Mouse (Mus musculus) spleen, adult 18-20 months (tissue): ENCODE data around the gene Cldn34c1.
"Not testable (repeated sequence)": the region's sequence is repeated elsewhere in the genome, so short reads cannot be mapped to it uniquely, and the experiment has no call there.

Experiments
- DNase-seq, 2 experiments: peaks; one replicate each; pipeline ENCODE4 v3.0.0; 2022; ENCODE audit warnings: mixed read lengths in 2 of 2

The Cldn34c1 gene

DNA sequence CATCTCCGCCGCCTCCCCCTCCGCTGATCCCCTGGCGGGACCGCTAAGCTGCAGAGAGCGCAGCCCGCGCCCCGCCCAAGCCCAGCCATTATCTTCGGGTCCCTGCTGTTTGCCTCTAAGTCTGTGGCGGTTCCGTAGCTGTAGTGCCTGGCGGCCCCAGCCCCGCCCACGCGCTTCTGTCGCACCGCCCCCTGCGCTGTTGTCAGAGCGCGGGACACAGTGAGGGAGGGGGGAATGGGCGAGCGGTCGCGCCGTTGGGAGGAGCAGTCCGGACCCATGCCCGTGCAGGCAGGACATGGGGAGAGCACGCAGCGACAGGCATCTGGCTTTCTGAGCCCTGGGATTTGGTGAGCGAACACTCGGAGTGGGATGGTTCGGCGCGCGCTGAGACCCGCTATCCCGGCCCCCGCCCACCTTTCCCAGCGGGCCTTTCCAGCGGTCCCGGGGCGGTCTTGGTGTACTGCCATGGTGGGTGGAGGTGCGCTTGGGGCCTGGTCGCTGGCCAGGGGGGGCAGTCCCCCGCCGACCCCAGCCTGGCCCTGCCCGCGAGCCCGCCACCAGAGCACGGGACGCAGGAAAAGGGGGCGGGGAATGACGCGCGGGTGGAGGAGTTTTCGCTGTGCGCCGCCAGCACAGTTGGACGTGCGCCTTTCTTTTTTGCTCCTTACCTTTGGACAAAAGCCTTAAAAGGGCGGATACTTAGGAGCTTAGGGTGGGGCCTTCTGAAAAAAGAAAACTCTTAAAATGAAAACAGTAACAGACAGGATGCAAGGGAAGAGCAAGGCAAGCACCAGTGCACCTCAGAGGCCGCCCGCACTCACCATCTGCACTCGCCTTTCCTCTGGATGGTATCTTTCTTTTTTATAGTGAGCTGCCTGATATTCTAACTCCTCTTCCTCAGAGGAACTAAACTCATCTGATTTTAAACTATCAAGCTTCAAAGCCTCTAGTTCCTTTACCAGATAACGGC lies at the start of gene Cldn34c1:
Gene Cldn34c1 (plus strand): TSS at position 205 of the 970 bp plus-strand sequence.
- DNase-seq: peak; percentile 51 to 61

DNA sequence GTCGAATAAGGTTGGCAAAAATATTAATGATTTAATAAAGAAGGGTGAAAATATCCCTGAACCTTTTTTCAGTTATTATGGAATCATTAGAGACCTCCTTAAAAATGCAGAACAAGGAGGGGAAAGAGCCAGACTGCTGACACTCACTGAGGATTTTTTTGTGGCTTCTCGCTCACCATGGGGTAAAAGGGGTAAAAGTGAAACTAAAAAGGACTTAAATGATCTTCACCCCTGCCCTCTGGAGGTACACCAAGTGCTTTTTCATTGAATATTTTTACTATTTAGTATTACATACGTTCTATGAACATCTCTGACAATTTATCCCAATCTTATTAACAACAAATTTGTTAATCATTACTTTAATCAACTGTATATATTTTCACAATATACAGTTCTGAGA lies 15.9 kb upstream of the Cldn34c1 start:
- no peak for DNase-seq

DNA sequence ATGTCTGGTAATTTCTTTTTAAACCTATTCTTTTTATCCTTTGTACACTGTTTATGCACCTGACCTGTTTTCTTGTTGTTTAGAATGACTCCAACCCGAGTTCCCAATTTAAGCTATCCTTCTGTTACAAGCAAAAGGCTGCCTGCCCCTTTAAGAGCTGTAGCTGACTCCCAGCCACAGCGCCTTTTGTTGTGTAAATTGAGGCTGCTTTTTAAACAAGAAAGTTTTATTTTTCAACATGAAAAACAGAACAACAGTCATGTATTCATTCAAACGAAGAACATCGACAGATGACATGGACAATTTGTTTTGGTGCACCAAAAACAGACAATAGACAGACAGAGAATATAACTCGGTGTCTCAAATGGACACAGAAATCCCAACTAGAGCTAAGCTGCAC lies 489 bp upstream of the Cldn34c1 start:
- DNase-seq: not testable (repeated sequence)

DNA sequence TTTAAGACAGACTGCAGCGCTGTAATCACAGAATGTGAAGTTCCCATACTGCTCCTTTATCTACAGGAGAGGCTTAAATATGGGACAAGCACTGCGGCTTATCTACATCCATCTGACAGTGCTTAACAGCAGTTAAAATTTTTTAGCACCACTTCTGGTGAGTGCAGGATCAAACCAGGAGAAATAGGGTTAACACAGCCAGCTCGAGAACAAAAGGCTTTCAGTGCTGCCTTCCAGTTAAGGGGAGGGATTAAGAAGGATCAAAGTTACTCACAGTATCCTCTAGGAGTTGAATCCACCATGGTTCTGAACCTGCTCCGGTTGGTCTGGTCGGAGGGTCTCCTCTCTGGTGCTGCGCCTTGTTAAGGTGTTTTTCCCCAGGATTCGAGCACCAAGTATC lies 1.4 kb downstream of the Cldn34c1 start:
- DNase-seq: not testable (repeated sequence)

DNA sequence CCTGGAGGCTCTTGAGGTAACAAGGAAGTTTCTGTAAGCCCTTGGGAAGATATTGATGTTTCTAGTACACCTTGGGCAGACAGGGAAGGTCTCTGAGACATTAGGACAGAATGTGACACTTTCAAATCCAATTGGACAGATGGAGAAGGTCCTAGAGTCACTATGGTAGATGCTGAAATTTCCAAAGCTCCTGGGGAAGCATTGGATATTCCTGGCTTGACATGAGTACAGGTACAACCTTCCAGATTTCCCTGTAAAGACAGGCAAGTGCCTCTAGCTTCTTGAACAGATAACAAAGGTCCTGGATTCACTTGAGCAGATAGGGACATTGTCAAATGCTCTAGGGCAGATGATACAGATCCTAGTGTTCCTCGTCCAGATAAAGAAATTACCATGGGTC lies 119.1 kb downstream of the Cldn34c1 start, which contains the start of gene Srsx:
Gene Srsx (minus strand): TSS at position 101 of the 400 bp plus-strand sequence.
- DNase-seq: not testable (repeated sequence)
